Mouse (Mus musculus): ENCODE measurements at regions not wholly inside any gene's neighbourhood (a gene's known extent, or its start where the extent isn't known, plus 50 kb on each side); places are given as distances from the start of the nearest gene placed in this dataset.
"Not testable (repeated sequence)": the region's sequence is repeated elsewhere in the genome, so short reads cannot be mapped to it uniquely, and the experiment has no call there.

GRCm38 (mm10) chr3:96374343-96374624 lies 77.8 kb downstream of the BC107364 start:
- H3K9me3 ChIP-seq (ENCODE audit: low read depth, low read length); ATAC-seq (ENCODE audit: insufficient read depth); H3K4me3 ChIP-seq (ENCODE audit: low read depth, low read length); DNase-seq; H3K4me1 ChIP-seq (ENCODE audit: insufficient read depth); H3K4me2 ChIP-seq; H3K27me3 ChIP-seq (ENCODE audit: insufficient read depth, low read length); H3K27ac ChIP-seq (ENCODE audit: low read depth); H3K9ac ChIP-seq; H3K36me3 ChIP-seq (ENCODE audit: insufficient read depth): not testable (repeated sequence)
- no CpG with 5 or more reads among the region's 4 CpGs for WGBS

- not testable (repeated sequence) for H3K4me1 ChIP-seq (ENCODE audit: insufficient read depth); H3K9ac ChIP-seq; DNase-seq; H3K27ac ChIP-seq (ENCODE audit: low read depth); H3K4me2 ChIP-seq; H3K27me3 ChIP-seq (ENCODE audit: insufficient read depth, low read length); H3K36me3 ChIP-seq (ENCODE audit: insufficient read depth); H3K4me3 ChIP-seq (ENCODE audit: low read depth, low read length); H3K9me3 ChIP-seq (ENCODE audit: low read depth, low read length)
- WGBS = 8% methylated on average over 2 of the region's 43 CpGs
- ATAC-seq (ENCODE audit: insufficient read depth) = peak; percentile 84
These were observed 78.3 kb downstream of the BC107364 start for GRCm38 (mm10) chr3:96373600-96374342.

- not testable (repeated sequence) for H3K27ac ChIP-seq (ENCODE audit: low read depth); H3K4me2 ChIP-seq; H3K9ac ChIP-seq; H3K9me3 ChIP-seq (ENCODE audit: low read depth, low read length); ATAC-seq (ENCODE audit: insufficient read depth); H3K4me1 ChIP-seq (ENCODE audit: insufficient read depth); H3K4me3 ChIP-seq (ENCODE audit: low read depth, low read length); H3K36me3 ChIP-seq (ENCODE audit: insufficient read depth)
- peaks cover 13% of the 10 kb centered on the region; the same call in 1 of the 2 replicates for H3K27me3 ChIP-seq (ENCODE audit: insufficient read depth, low read length)
- DNase-seq = peak; percentile 0
- 25% methylated on average over 10 of the region's 10 CpGs for WGBS
These were observed 68.8 kb upstream of the Fcgr1 start for GRCm38 (mm10) chr3:96362581-96362980.

- Histone ChIP-seq H3K36me3 (ENCODE audit: insufficient read depth) (no peaks in the 10 kb centered on the region), H3K9ac (no peak overlapping the region), H3K4me3 (ENCODE audit: low read depth, low read length) (no peak overlapping the region), H3K27ac (ENCODE audit: low read depth) (no peak overlapping the region), H3K27me3 (ENCODE audit: insufficient read depth, low read length) (peaks cover 13% of the 10 kb centered on the region; the same call in 1 of the 2 replicates), H3K4me1 (ENCODE audit: insufficient read depth) (no peaks in the 10 kb centered on the region), H3K4me2 (no peak overlapping the region), H3K9me3 (ENCODE audit: low read depth, low read length) (no peaks in the 10 kb centered on the region)
- TF ChIP-seq CTCF (IDR thresholded peaks at IDR 0.05; ENCODE audit: low read depth) = no peak
- 60% methylated on average over 3 of the region's 3 CpGs for WGBS
- DNase-seq = no peak
- ATAC-seq (ENCODE audit: insufficient read depth) = no peak
These were observed 67.0 kb upstream of the Fcgr1 start for GRCm38 (mm10) chr3:96360816-96361215.

- not testable (repeated sequence) for H3K4me2 ChIP-seq; DNase-seq; H3K4me3 ChIP-seq (ENCODE audit: low read depth, low read length); H3K36me3 ChIP-seq (ENCODE audit: insufficient read depth); H3K9me3 ChIP-seq (ENCODE audit: low read depth, low read length); H3K9ac ChIP-seq; H3K4me1 ChIP-seq (ENCODE audit: insufficient read depth); H3K27ac ChIP-seq (ENCODE audit: low read depth)
- peaks cover 13% of the 10 kb centered on the region; the same call in 1 of the 2 replicates for H3K27me3 ChIP-seq (ENCODE audit: insufficient read depth, low read length)
- ATAC-seq (ENCODE audit: insufficient read depth) = peak; percentile 84
- WGBS = no CpG with 5 or more reads among the region's 21 CpGs
These were observed 66.4 kb upstream of the Fcgr1 start for GRCm38 (mm10) chr3:96360214-96360536.

- not testable (repeated sequence) for H3K4me2 ChIP-seq; H3K4me1 ChIP-seq (ENCODE audit: insufficient read depth); DNase-seq; H3K4me3 ChIP-seq (ENCODE audit: low read depth, low read length); H3K9ac ChIP-seq; H3K36me3 ChIP-seq (ENCODE audit: insufficient read depth); H3K9me3 ChIP-seq (ENCODE audit: low read depth, low read length); H3K27ac ChIP-seq (ENCODE audit: low read depth)
- no CpG with 5 or more reads among the region's 26 CpGs for WGBS
- H3K27me3 ChIP-seq (ENCODE audit: insufficient read depth, low read length) = peaks cover 13% of the 10 kb centered on the region; the same call in 1 of the 2 replicates
- ATAC-seq (ENCODE audit: insufficient read depth) = peak; percentile 85
These were observed 65.9 kb upstream of the Fcgr1 start for GRCm38 (mm10) chr3:96359507-96360213.

GRCm38 (mm10) chr3:96351623-96352022 lies 57.9 kb upstream of the Fcgr1 start:
- not testable (repeated sequence) for H3K27me3 ChIP-seq (ENCODE audit: insufficient read depth, low read length); H3K9me3 ChIP-seq (ENCODE audit: low read depth, low read length); H3K36me3 ChIP-seq (ENCODE audit: insufficient read depth); H3K27ac ChIP-seq (ENCODE audit: low read depth); H3K4me3 ChIP-seq (ENCODE audit: low read depth, low read length); DNase-seq; H3K4me2 ChIP-seq; H3K9ac ChIP-seq; H3K4me1 ChIP-seq (ENCODE audit: insufficient read depth); ATAC-seq (ENCODE audit: insufficient read depth)
- WGBS = no CpG with 5 or more reads among the region's 6 CpGs

- ATAC-seq (ENCODE audit: insufficient read depth); H3K9me3 ChIP-seq (ENCODE audit: low read depth, low read length); H3K4me1 ChIP-seq (ENCODE audit: insufficient read depth); H3K4me2 ChIP-seq; DNase-seq; H3K4me3 ChIP-seq (ENCODE audit: low read depth, low read length); H3K27me3 ChIP-seq (ENCODE audit: insufficient read depth, low read length); H3K27ac ChIP-seq (ENCODE audit: low read depth); H3K36me3 ChIP-seq (ENCODE audit: insufficient read depth); H3K9ac ChIP-seq: not testable (repeated sequence)
- WGBS = no CpG with 5 or more reads among the region's 13 CpGs
These were observed 57.2 kb upstream of the Fcgr1 start for GRCm38 (mm10) chr3:96350985-96351384.

GRCm38 (mm10) chr3:96346543-96346942 lies 52.8 kb upstream of the Fcgr1 start:
- not testable (repeated sequence) for ATAC-seq (ENCODE audit: insufficient read depth); H3K36me3 ChIP-seq (ENCODE audit: insufficient read depth); H3K9ac ChIP-seq; H3K27ac ChIP-seq (ENCODE audit: low read depth); H3K9me3 ChIP-seq (ENCODE audit: low read depth, low read length); H3K4me3 ChIP-seq (ENCODE audit: low read depth, low read length); H3K4me2 ChIP-seq; DNase-seq; H3K4me1 ChIP-seq (ENCODE audit: insufficient read depth)
- H3K27me3 ChIP-seq (ENCODE audit: insufficient read depth, low read length) = peaks cover 15% of the 10 kb centered on the region
- WGBS = no CpG with 5 or more reads among the region's 17 CpGs
